Mouse (Mus musculus): ENCODE measurements around the gene Selplg.

DNA sequence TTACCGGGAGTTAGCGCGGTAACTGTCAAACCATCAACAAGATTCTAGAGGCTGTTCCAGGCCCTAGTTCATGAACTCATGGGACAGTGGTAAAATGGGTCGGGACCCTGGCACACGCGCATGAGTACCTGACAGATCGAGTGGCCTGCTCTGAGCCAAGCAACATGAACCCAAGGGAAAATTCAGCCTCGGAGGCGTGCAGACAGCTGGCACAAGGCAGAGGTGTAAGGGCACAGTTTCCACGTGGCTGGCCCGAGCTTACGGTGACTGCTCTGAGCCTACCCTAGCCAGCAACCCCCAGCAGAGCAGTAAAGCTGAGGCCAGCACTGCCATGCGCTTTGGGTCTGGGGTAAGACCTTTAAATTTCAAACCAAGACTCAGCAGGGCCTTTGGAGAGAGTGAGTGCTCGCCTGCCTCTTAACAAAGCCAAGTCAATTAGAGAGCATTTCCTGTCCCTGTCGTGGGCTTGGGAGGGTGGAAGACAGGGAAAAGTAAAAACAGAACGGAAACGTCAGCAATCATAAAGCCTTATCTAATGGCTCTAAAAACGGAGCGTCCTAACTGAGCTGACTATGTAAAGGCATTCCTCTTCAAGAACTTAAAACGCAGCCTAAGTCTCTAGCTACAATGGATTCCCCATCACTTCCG lies 38.1 kb upstream of the Selplg start:
- TF ChIP-seq POLR2A (IDR thresholded peaks at IDR 0.05; ENCODE audit: borderline replicate concordance, insufficient read depth, low read length) (no peak), CTCF (IDR thresholded peaks at IDR 0.05; ENCODE audit: borderline replicate concordance, insufficient read depth, low read depth, low read length) (no peak)
